Mouse (Mus musculus): Measurements from ENCODE around the gene Amz2. TPM values are rescaled to one million over a fixed set of nuclear protein-coding genes. Genes with fewer than 3 reads are reported as not detected.

Gene Amz2
- polyA plus RNA-seq, 1 experiment from 2014 or later, result 46.5 TPM

- no peaks in the 10 kb centered on the region for H3K27me3 ChIP-seq
- H3K9me3 ChIP-seq (replicated peaks), result no peaks in the 10 kb centered on the region
- WGBS, result 58% methylated on average over 14 of the region's 14 CpGs
- H3K4me2 ChIP-seq (replicated peaks), result no peak overlapping the region
- no peak for ATAC-seq (ENCODE audit: insufficient number of reproducible peaks, low FRiP score, low TSS enrichment, low read depth)
- H3K9ac ChIP-seq, result no peak overlapping the region
- H3K4me3 ChIP-seq (replicated peaks), result no peak overlapping the region
- peaks cover 5% of the 10 kb centered on the region; the same call in 1 of the 2 replicates for H3K4me1 ChIP-seq
- no peaks in the 10 kb centered on the region for H3K36me3 ChIP-seq
- H3K27ac ChIP-seq (replicated peaks), result no peak overlapping the region
Measured at GRCm38 (mm10) chr11:109495771-109496474, 70.2 kb downstream of the Amz2 start.

DNA sequence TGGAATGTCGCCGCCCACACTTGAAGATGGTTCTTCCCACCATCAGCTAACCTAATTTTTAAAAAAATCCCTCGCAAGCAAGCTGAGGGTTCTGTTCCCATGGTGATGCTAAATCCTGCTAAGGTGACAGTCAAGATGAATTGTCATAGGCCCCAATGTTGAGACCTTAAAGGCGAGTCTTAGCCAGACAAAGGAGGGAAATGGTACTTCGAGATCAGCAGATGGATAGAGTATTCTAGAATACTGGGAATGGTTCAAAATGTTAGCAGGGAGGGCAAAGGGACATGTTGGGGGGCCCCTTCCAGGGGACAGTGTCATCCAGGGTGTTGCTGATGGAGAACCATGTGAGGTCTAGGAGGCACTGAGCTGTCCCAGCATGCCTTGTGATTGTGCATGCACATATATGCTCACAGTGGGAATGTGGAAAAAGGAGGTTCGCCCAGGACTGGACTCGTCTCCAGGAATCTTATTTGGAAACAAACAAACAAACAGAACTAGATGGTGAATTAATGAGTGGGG, 70.8 kb downstream of the Amz2 start:
- Histone ChIP-seq H3K27me3 (no peaks in the 10 kb centered on the region), H3K9me3 (replicated peaks) (no peaks in the 10 kb centered on the region), H3K4me2 (replicated peaks) (no peak overlapping the region), H3K4me3 (replicated peaks) (no peak overlapping the region), H3K4me1 (peaks cover 5% of the 10 kb centered on the region; the same call in 1 of the 2 replicates), H3K36me3 (no peaks in the 10 kb centered on the region), H3K27ac (replicated peaks) (no peak overlapping the region), H3K9ac (no peak overlapping the region)
- no peak for ATAC-seq (ENCODE audit: insufficient number of reproducible peaks, low FRiP score, low TSS enrichment, low read depth)
- 77% methylated on average over 7 of the region's 7 CpGs for WGBS

- H3K4me3 ChIP-seq (replicated peaks), result no peak overlapping the region
- WGBS, result 78% methylated on average over 6 of the region's 6 CpGs
- no peak overlapping the region for H3K9ac ChIP-seq
- no peak overlapping the region for H3K4me2 ChIP-seq (replicated peaks)
- H3K27me3 ChIP-seq, result no peaks in the 10 kb centered on the region
- peaks cover 5% of the 10 kb centered on the region; the same call in 1 of the 2 replicates for H3K4me1 ChIP-seq
- no peaks in the 10 kb centered on the region for H3K9me3 ChIP-seq (replicated peaks)
- H3K27ac ChIP-seq (replicated peaks), result no peak overlapping the region
- H3K36me3 ChIP-seq, result no peaks in the 10 kb centered on the region
- no peak for ATAC-seq (ENCODE audit: insufficient number of reproducible peaks, low FRiP score, low TSS enrichment, low read depth)
Measured at GRCm38 (mm10) chr11:109496996-109497714, 71.4 kb downstream of the Amz2 start.

- Histone ChIP-seq H3K27ac (replicated peaks) (no peak overlapping the region), H3K9ac (no peak overlapping the region), H3K27me3 (no peaks in the 10 kb centered on the region), H3K4me3 (replicated peaks) (no peak overlapping the region), H3K4me1 (peaks cover 5% of the 10 kb centered on the region), H3K4me2 (replicated peaks) (no peak overlapping the region), H3K9me3 (replicated peaks) (no peaks in the 10 kb centered on the region), H3K36me3 (no peaks in the 10 kb centered on the region)
- 62% methylated on average over 9 of the region's 9 CpGs for WGBS
- ATAC-seq (ENCODE audit: insufficient number of reproducible peaks, low FRiP score, low TSS enrichment, low read depth), result no peak
Measured at GRCm38 (mm10) chr11:109497990-109498389, 72.2 kb downstream of the Amz2 start.

GRCm38 (mm10) chr11:109500206-109500605, 74.5 kb downstream of the Amz2 start:
- Histone ChIP-seq H3K4me3 (replicated peaks) (no peak overlapping the region), H3K9me3 (replicated peaks) (no peaks in the 10 kb centered on the region), H3K4me2 (replicated peaks) (no peak overlapping the region), H3K9ac (no peak overlapping the region), H3K36me3 (no peaks in the 10 kb centered on the region), H3K27ac (replicated peaks) (no peak overlapping the region), H3K27me3 (no peaks in the 10 kb centered on the region), H3K4me1 (peaks cover 5% of the 10 kb centered on the region)
- WGBS, result 77% methylated on average over 5 of the region's 5 CpGs
- no peak for ATAC-seq (ENCODE audit: insufficient number of reproducible peaks, low FRiP score, low TSS enrichment, low read depth)

Small RNA genes lying within 50 kb of the gene (microRNA-seq; reads per million reads assigned to microRNA genes)
- gene Gm25540 (ENCODE audit: borderline number of aligned reads), result not detected

Other genes starting within 250 kb of the Amz2 start
- gene Rgs9, start 127.8 kb upstream of the Amz2 start, polyA plus RNA-seq (2015; fragmentation: Nextera tagmentation; extraction: Ambion mirVana), result 2.1 and 2.2 TPM in 2 replicates
- gene Gna13, start 63.1 kb upstream of the Amz2 start, polyA plus RNA-seq (2015; fragmentation: Nextera tagmentation; extraction: Ambion mirVana), result 24.8 and 25.6 TPM in 2 replicates
- not detected in 2 replicates for gene 9930022D16Rik, start 12.0 kb upstream of the Amz2 start, polyA plus RNA-seq (2015; fragmentation: Nextera tagmentation; extraction: Ambion mirVana)
- 4.3 and 4.6 TPM in 2 replicates for gene Arsg, start 47.4 kb downstream of the Amz2 start, polyA plus RNA-seq (2015; fragmentation: Nextera tagmentation; extraction: Ambion mirVana)
- 7.4 and 7.5 TPM in 2 replicates for gene Slc16a6, start 47.7 kb downstream of the Amz2 start, polyA plus RNA-seq (2015; fragmentation: Nextera tagmentation; extraction: Ambion mirVana)
- gene Wipi1, start 186.0 kb downstream of the Amz2 start, polyA plus RNA-seq (2015; fragmentation: Nextera tagmentation; extraction: Ambion mirVana), result 62.5 and 64.5 TPM in 2 replicates
- 330 and 347 TPM in 2 replicates for gene Prkar1a, start 223.5 kb downstream of the Amz2 start, polyA plus RNA-seq (2015; fragmentation: Nextera tagmentation; extraction: Ambion mirVana)

Data from embryonic facial prominence, embryonic 15.5 days (tissue).